Mouse (Mus musculus) erythroblast, embryonic 14.5 days (primary cell): ENCODE measurements around the gene Rbm28.

Experiments
- GATA1 ChIP-seq: IDR thresholded peaks from 2 replicates; pipeline ENCODE4 v1.6.1; 2012; ENCODE audit warnings: low read length, inconsistent platforms, mixed read lengths
- TAL1 ChIP-seq: IDR thresholded peaks from 3 replicates; pipeline ENCODE4 v1.6.1; 2012; ENCODE audit warnings: low read length, inconsistent platforms, mixed read lengths

DNA sequence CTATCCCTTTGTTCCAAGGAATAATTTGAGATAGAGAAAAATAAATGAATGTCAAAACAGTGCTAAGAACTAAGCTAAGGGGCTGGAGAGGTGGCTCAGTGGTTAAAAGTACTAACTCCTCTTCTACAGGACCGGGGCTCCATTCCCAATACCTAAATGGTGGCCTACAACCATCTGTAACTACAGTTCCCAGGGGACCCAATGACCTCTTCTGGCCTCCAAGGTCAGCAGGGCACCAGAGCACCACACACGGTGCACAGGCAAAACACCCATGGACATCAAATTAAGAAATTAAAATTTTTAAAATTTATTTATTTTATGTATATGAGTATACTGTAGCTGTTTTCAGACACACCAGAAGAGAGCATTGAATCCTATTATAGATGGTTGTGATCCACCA is 4.0 kb downstream of the Rbm28 start:
- TF ChIP-seq TAL1 (no peak), GATA1 (no peak)
